Mouse (Mus musculus) stomach, embryonic 15.5 days (tissue): ENCODE measurements at regions not wholly inside any gene's neighbourhood (a gene's known extent, or its start where the extent isn't known, plus 50 kb on each side); places are given as distances from the start of the nearest gene placed in this dataset.

ENCODE experiments used
- ATAC-seq: fragments of 200-750 bp; cut with Nextera tagmentation; 2 replicates; pipeline ENCODE4 v1.8.0; 2017; ENCODE audit warnings: low read depth, moderate number of reproducible peaks, moderate TSS enrichment; ENCODE audit not compliant: insufficient read depth, low FRiP score
- H3K27ac ChIP-seq: fragments of 300-500 bp; sonication (generic); 2 replicates; pipeline ENCODE4 v1.5.1; 2015; ENCODE audit warnings: mild to moderate bottlenecking, inconsistent platforms
- H3K27me3 ChIP-seq: fragments of 300-500 bp; sonication (generic); replicated peaks from 2 replicates; pipeline ENCODE4 v1.6.1; 2015; ENCODE audit warnings: inconsistent platforms
- H3K36me3 ChIP-seq: fragments of 300-500 bp; sonication (generic); 2 replicates; pipeline ENCODE4 v1.6.1; 2015; ENCODE audit warnings: inconsistent platforms
- H3K4me1 ChIP-seq: fragments of 300-500 bp; sonication (generic); 2 replicates; pipeline ENCODE4 v1.6.1; 2015; ENCODE audit warnings: inconsistent platforms
- H3K4me2 ChIP-seq: fragments of 300-500 bp; sonication (generic); 2 replicates; pipeline ENCODE4 v1.6.1; 2015; ENCODE audit warnings: mild to moderate bottlenecking, inconsistent platforms
- H3K4me3 ChIP-seq: fragments of 300-500 bp; sonication (generic); replicated peaks from 2 replicates; pipeline ENCODE4 v1.5.1; 2015; ENCODE audit warnings: inconsistent platforms
- H3K9ac ChIP-seq: fragments of 300-500 bp; sonication (generic); 2 replicates; pipeline ENCODE4 v1.6.1; 2015; ENCODE audit warnings: inconsistent platforms
- H3K9me3 ChIP-seq: fragments of 300-500 bp; sonication (generic); 2 replicates; pipeline ENCODE4 v1.6.1; 2016; ENCODE audit warnings: inconsistent platforms
- WGBS: fragments of 180-500 bp; shearing (Covaris S2); methylation state at CpG from one replicate; pipeline ENCODE4 v1.1.7; 2015; 5-methylcytosine and 5-hydroxymethylcytosine counted together

- ATAC-seq: no peak
- H3K27me3 ChIP-seq: no peaks in the 10 kb centered on the region
- H3K4me3 ChIP-seq: no peak overlapping the region
- H3K9ac ChIP-seq: no peak overlapping the region
- H3K36me3 ChIP-seq: no peaks in the 10 kb centered on the region
- no peaks in the 10 kb centered on the region for H3K9me3 ChIP-seq
- 73% methylated on average over 11 of the region's 11 CpGs for WGBS
- no peak overlapping the region for H3K4me2 ChIP-seq
- H3K4me1 ChIP-seq: peaks cover 7% of the 10 kb centered on the region; the same call in 1 of the 2 replicates
- no peak overlapping the region for H3K27ac ChIP-seq
Measured at GRCm38 (mm10) chr13:44356981-44357380, 372.3 kb upstream of the Jarid2 start.

DNA sequence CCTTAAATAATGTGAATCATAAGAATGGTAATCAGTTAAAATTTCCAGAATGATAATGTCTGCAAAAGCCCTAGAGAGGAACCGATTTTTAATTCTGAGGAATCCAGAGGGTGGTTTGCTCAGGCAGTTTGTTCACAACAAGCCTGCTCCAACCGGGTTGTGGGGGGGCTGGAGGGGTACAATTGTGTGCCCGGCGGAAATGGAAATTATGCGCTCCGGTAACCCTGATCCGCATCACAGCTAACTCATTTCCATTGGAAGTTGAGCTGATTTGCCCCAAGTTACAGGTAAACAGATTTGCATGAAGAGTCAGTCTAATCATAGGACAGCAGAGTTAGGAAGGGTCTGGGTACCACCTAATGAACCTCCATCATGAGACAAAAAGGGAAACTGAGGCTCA is 369.9 kb upstream of the Jarid2 start:
- Histone ChIP-seq H3K9me3 (no peaks in the 10 kb centered on the region), H3K9ac (no peak overlapping the region), H3K4me1 (peaks cover 5% of the 10 kb centered on the region; the same call in 1 of the 2 replicates), H3K36me3 (no peaks in the 10 kb centered on the region), H3K27ac (no peak overlapping the region), H3K4me3 (no peak overlapping the region), H3K27me3 (no peaks in the 10 kb centered on the region), H3K4me2 (no peak overlapping the region)
- 89% methylated on average over 7 of the region's 7 CpGs for WGBS
- ATAC-seq: no peak

GRCm38 (mm10) chr13:44360016-44360415 is 369.3 kb upstream of the Jarid2 start:
- no peak for ATAC-seq
- whole genome bisulfite sequencing: 69% methylated on average over 5 of the region's 5 CpGs
- no peaks in the 10 kb centered on the region for H3K36me3 ChIP-seq
- H3K4me2 ChIP-seq: no peak overlapping the region
- H3K27ac ChIP-seq: no peak overlapping the region
- H3K4me3 ChIP-seq: no peak overlapping the region
- H3K4me1 ChIP-seq: peaks cover 5% of the 10 kb centered on the region; the same call in 1 of the 2 replicates
- H3K9ac ChIP-seq: no peak overlapping the region
- H3K9me3 ChIP-seq: no peaks in the 10 kb centered on the region
- no peaks in the 10 kb centered on the region for H3K27me3 ChIP-seq

- Histone ChIP-seq H3K36me3 (no peaks in the 10 kb centered on the region), H3K9me3 (no peaks in the 10 kb centered on the region), H3K4me1 (peaks cover 4% of the 10 kb centered on the region; the same call in 1 of the 2 replicates), H3K9ac (no peak overlapping the region), H3K27me3 (no peaks in the 10 kb centered on the region), H3K27ac (no peak overlapping the region), H3K4me3 (no peak overlapping the region), H3K4me2 (no peak overlapping the region)
- no peak for ATAC-seq
- WGBS: 71% methylated on average over 15 of the region's 15 CpGs
Measured at GRCm38 (mm10) chr13:44360725-44361290, 368.5 kb upstream of the Jarid2 start.

- 46% methylated on average over 15 of the region's 15 CpGs for WGBS
- H3K27ac ChIP-seq: no peak overlapping the region
- no peak overlapping the region for H3K9ac ChIP-seq
- no peak overlapping the region for H3K4me3 ChIP-seq
- H3K4me2 ChIP-seq: no peak overlapping the region; the same call in 1 of the 2 replicates
- H3K27me3 ChIP-seq: no peaks in the 10 kb centered on the region
- ATAC-seq: no peak
- no peaks in the 10 kb centered on the region for H3K36me3 ChIP-seq
- no peaks in the 10 kb centered on the region for H3K4me1 ChIP-seq
- no peaks in the 10 kb centered on the region for H3K9me3 ChIP-seq
Measured at GRCm38 (mm10) chr13:44362293-44363005, 366.8 kb upstream of the Jarid2 start.

- no peak overlapping the region for H3K9ac ChIP-seq
- 36% methylated on average over 2 of the region's 2 CpGs for WGBS
Measured at GRCm38 (mm10) chr13:44363016-44363415, 366.3 kb upstream of the Jarid2 start.

GRCm38 (mm10) chr13:44369301-44369700 is 360.0 kb upstream of the Jarid2 start:
- WGBS: 72% methylated on average over 7 of the region's 7 CpGs
- H3K9me3 ChIP-seq: no peaks in the 10 kb centered on the region

More at GRCm38 (mm10) chr13:44363016-44363415, 366.3 kb upstream of the Jarid2 start:
- H3K36me3 ChIP-seq: no peaks in the 10 kb centered on the region
- H3K4me3 ChIP-seq: no peak overlapping the region
- no peak for ATAC-seq
- no peaks in the 10 kb centered on the region for H3K4me1 ChIP-seq
- H3K4me2 ChIP-seq: no peak overlapping the region
- no peaks in the 10 kb centered on the region for H3K27me3 ChIP-seq
- H3K27ac ChIP-seq: no peak overlapping the region
- H3K9me3 ChIP-seq: no peaks in the 10 kb centered on the region

DNA sequence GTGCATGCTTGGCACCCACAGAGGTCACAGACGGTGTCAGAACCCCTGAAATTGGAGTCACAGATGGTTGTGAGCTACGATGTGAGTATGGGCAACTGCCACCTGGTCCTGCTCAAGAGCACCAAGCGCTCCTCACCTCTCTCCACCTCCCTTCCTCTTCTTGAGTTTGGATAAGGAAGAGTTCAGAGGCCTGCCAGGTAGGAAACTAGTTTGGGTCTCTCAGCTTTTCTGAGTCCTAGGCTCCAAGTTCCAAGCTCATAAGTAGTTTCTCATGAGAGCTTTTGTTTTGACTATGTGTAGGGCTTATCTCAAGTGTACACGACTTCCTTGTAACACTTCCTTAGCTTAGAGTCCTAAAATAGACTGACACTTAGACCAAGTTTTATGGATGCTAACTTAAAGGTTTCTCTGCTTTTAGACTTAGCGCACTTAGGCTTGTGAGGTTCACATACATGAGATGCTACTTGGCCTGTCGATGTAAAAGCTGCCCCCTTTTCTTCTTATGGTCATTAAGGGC is 356.9 kb upstream of the Jarid2 start:
- no peak overlapping the region for H3K4me3 ChIP-seq
- WGBS: 73% methylated on average over 6 of the region's 6 CpGs

More at GRCm38 (mm10) chr13:44369301-44369700, 360.0 kb upstream of the Jarid2 start:
- H3K27ac ChIP-seq: no peak overlapping the region
- no peaks in the 10 kb centered on the region for H3K4me1 ChIP-seq
- no peaks in the 10 kb centered on the region for H3K36me3 ChIP-seq
- H3K4me2 ChIP-seq: no peak overlapping the region
- no peak for ATAC-seq
- no peak overlapping the region for H3K9ac ChIP-seq
- H3K4me3 ChIP-seq: no peak overlapping the region
- H3K27me3 ChIP-seq: no peaks in the 10 kb centered on the region

GRCm38 (mm10) chr13:44375476-44376159 is 353.7 kb upstream of the Jarid2 start:
- H3K4me3 ChIP-seq: no peak overlapping the region
- ATAC-seq: no peak
- H3K27me3 ChIP-seq: no peaks in the 10 kb centered on the region
- H3K36me3 ChIP-seq: no peaks in the 10 kb centered on the region
- H3K27ac ChIP-seq: no peak overlapping the region
- no peaks in the 10 kb centered on the region for H3K4me1 ChIP-seq
- H3K4me2 ChIP-seq: no peak overlapping the region
- H3K9ac ChIP-seq: no peak overlapping the region
- H3K9me3 ChIP-seq: no peaks in the 10 kb centered on the region
- 62% methylated on average over 13 of the region's 13 CpGs for WGBS

More for the DNA sequence above, 356.9 kb upstream of the Jarid2 start:
- Histone ChIP-seq H3K27me3 (no peaks in the 10 kb centered on the region), H3K9ac (no peak overlapping the region), H3K9me3 (no peaks in the 10 kb centered on the region), H3K27ac (no peak overlapping the region), H3K4me2 (no peak overlapping the region), H3K36me3 (no peaks in the 10 kb centered on the region), H3K4me1 (no peaks in the 10 kb centered on the region)
- no peak for ATAC-seq

DNA sequence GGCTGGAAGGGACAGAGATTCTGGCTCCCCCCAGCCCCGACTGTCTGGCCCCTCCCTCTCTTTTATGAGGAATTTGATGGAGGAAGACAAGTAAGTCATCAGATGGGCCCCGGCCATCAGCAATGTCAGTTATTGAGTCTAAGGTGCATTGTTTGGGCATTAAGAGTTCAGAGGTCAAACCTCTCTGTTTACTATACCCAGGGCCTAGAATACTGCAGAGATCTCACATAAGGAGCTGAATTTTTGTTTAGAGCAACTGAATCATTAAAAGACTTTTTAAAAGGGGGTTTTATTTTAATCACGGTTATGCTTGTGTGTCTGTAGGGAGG is 353.1 kb upstream of the Jarid2 start:
- Histone ChIP-seq H3K27me3 (no peaks in the 10 kb centered on the region), H3K4me1 (no peaks in the 10 kb centered on the region), H3K27ac (no peak overlapping the region), H3K4me3 (no peak overlapping the region), H3K4me2 (no peak overlapping the region), H3K9me3 (no peaks in the 10 kb centered on the region), H3K9ac (no peak overlapping the region), H3K36me3 (no peaks in the 10 kb centered on the region)
- no peak for ATAC-seq
- WGBS: 32% methylated on average over 3 of the region's 3 CpGs

DNA sequence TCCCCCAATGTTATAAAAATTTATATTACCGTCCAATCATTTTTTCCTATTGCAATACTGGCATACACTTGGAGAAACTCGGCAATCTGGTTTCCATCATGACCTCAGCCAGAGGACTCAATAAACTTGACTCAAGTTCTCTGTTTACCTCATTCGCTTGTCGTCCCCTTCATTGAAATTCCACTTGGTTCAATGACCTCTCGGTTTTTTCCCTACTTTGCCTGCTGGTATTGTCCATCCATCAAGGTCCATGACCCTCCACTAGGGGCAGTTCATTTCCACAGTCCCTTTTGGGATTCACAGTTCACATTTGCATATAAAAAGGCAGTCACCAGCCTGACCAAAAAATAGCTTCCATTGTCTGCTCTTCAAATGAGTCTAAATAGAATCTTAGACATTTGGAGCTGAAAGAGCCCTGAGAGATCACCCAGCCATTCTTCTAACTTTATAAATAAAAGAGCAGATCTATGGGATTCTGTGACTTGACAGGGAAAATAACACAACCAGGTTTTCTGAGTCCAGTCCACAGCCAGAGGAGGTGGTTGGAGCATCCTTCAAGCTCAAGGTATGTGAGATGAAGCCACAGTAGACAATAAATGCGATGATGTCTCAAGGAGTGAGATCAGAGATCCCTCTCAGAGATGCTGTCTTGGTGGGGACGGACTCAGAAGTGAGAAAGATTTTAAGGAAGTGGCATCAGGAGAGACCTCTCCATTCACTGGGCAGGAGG is 347.4 kb upstream of the Jarid2 start:
- Histone ChIP-seq H3K27ac (no peak overlapping the region), H3K4me3 (no peak overlapping the region), H3K4me1 (no peaks in the 10 kb centered on the region), H3K27me3 (no peaks in the 10 kb centered on the region), H3K9me3 (no peaks in the 10 kb centered on the region), H3K4me2 (no peak overlapping the region), H3K36me3 (no peaks in the 10 kb centered on the region), H3K9ac (no peak overlapping the region)
- WGBS: 66% methylated on average over 7 of the region's 7 CpGs
- no peak for ATAC-seq
